Mouse (Mus musculus): Measurements from ENCODE around the gene Gm21518. TPM values are rescaled to one million over a fixed set of nuclear protein-coding genes. Genes with fewer than 3 reads are reported as not detected.
"Not testable (repeated sequence)": the region's sequence is repeated elsewhere in the genome, so short reads cannot be mapped to it uniquely, and the experiment has no call there.

Gene Gm21518
- not detected for total RNA-seq (2021)
- long read RNA-seq, experiment 1: 0 reads
- long read RNA-seq, experiment 2: 0 reads

- DNase-seq (ENCODE audit: low spot score in 2 of 2): not testable (repeated sequence)
Observed at GRCm38 (mm10) chrY:62190566-62190965, at the start of gene Gm21518. Gm21518 (plus strand) TSS chrY:62190866.

Measured in adrenal gland, postnatal 4 days (tissue).